Mouse (Mus musculus): ENCODE measurements at regions not wholly inside any gene's neighbourhood (a gene's known extent, or its start where the extent isn't known, plus 50 kb on each side); places are given as distances from the start of the nearest gene placed in this dataset.

DNA sequence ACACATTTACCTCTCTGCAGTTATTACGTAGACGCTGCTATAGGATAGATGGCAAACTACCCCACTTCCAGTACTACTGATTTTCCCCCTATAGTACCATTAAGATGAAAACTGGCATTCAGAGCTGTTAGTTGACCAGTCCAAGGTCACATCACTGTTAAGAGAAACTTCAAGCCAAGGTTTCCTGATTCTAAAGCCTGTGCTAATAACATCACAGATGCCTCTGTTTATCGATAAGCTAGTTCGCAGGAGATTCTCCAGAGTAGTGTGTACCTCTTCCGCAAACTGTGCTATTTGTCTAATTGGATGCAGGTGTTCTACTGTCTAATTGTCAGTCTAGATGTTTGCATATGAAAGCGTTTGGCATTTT, 186.9 kb upstream of the Gm11146 start:
- 80% methylated on average over 6 of the region's 6 CpGs for WGBS (ENCODE audit: insufficient replicate concordance)

DNA sequence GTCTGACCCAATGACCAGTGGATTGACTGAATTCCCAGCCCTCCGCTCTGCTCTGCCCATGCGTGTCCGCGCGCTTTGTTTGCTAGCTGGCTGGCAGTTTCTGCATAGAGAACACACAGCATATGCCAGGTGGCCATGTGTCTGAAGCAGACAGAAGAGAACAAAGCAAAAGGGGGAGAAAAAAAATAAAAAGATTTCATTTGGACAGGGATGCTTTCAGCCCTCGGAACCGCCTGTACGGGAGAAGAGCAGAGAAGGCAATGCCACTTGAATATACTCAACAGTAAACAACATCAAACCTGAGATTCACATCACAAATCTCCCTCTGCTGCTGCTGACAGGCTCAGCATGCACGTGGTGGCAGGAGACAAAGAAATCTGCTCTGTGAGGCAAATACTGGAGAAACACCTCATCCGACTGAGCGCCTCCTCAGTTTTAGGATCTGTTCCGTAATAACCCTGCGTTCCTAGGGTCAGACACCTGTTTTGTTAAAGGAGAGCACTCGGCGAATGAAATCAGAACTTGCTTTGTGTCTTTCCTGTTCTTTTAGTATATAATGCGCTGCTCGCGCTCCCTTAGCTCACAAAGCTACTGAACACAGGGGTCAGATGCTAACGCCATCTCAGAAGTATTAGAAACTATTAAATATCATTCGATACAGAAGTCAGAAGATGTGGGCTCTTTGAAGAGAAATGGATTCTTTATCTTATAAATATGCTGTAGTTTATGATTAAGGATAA, 186.3 kb upstream of the Gm11146 start:
- H3K9me3 ChIP-seq (ENCODE audit: control insufficient read depth, low read length), result no peaks in the 10 kb centered on the region
- ATAC-seq (ENCODE audit: insufficient read depth), result no peak
- H3K4me3 ChIP-seq (ENCODE audit: insufficient read depth in 1 of 2, low read depth in 2 of 2, low read length in 2 of 2), result no peak overlapping the region
- 77% methylated on average over 20 of the region's 20 CpGs for WGBS (ENCODE audit: insufficient replicate concordance)
- H3K36me3 ChIP-seq (replicated peaks; ENCODE audit: control insufficient read depth, insufficient read depth, low read depth), result no peaks in the 10 kb centered on the region
- H3K9ac ChIP-seq (replicated peaks), result no peak overlapping the region
- no peaks in the 10 kb centered on the region for H3K4me1 ChIP-seq (replicated peaks; ENCODE audit: control insufficient read depth in 2 of 2, insufficient read depth in 2 of 2, low read length in 1 of 2)
- no peak overlapping the region for H3K27ac ChIP-seq
- H3K27me3 ChIP-seq (ENCODE audit: control insufficient read depth, insufficient read depth, low read length), result no peaks in the 10 kb centered on the region
- no peak for DNase-seq (ENCODE audit: low read depth in 3 of 3, low spot score in 3 of 3)
- TF ChIP-seq CTCF (IDR thresholded peaks at IDR 0.05; ENCODE audit: low read depth) (no peak), EP300 (IDR thresholded peaks at IDR 0.05; ENCODE audit: low read depth) (no peak)
- no peak overlapping the region for H3K4me2 ChIP-seq (ENCODE audit: low read depth)

More for the DNA sequence above, 186.9 kb upstream of the Gm11146 start:
- H3K4me3 ChIP-seq (ENCODE audit: insufficient read depth in 1 of 2, low read depth in 2 of 2, low read length in 2 of 2), result no peak overlapping the region
- no peaks in the 10 kb centered on the region for H3K27me3 ChIP-seq (ENCODE audit: control insufficient read depth, insufficient read depth, low read length)
- DNase-seq (ENCODE audit: low read depth in 3 of 3, low spot score in 3 of 3) (no peak), ATAC-seq (ENCODE audit: insufficient read depth) (no peak)
- H3K27ac ChIP-seq, result no peak overlapping the region
- H3K4me2 ChIP-seq (ENCODE audit: low read depth), result no peak overlapping the region
- no peaks in the 10 kb centered on the region for H3K36me3 ChIP-seq (replicated peaks; ENCODE audit: control insufficient read depth, insufficient read depth, low read depth)
- no peaks in the 10 kb centered on the region for H3K4me1 ChIP-seq (replicated peaks; ENCODE audit: control insufficient read depth in 2 of 2, insufficient read depth in 2 of 2, low read length in 1 of 2)
- TF ChIP-seq CTCF (IDR thresholded peaks at IDR 0.05; ENCODE audit: low read depth) (no peak), EP300 (IDR thresholded peaks at IDR 0.05; ENCODE audit: low read depth) (no peak)
- no peak overlapping the region for H3K9ac ChIP-seq (replicated peaks)
- H3K9me3 ChIP-seq (ENCODE audit: control insufficient read depth, low read length), result no peaks in the 10 kb centered on the region

- TF ChIP-seq EP300 (IDR thresholded peaks at IDR 0.05; ENCODE audit: low read depth) (no peak), CTCF (IDR thresholded peaks at IDR 0.05; ENCODE audit: low read depth) (no peak)
- ATAC-seq (ENCODE audit: insufficient read depth), result no peak
- DNase-seq (ENCODE audit: low read depth in 3 of 3, low spot score in 3 of 3), result no peak
Observed at GRCm38 (mm10) chr16:77787025-77787424, 185.1 kb upstream of the Gm11146 start.

DNA sequence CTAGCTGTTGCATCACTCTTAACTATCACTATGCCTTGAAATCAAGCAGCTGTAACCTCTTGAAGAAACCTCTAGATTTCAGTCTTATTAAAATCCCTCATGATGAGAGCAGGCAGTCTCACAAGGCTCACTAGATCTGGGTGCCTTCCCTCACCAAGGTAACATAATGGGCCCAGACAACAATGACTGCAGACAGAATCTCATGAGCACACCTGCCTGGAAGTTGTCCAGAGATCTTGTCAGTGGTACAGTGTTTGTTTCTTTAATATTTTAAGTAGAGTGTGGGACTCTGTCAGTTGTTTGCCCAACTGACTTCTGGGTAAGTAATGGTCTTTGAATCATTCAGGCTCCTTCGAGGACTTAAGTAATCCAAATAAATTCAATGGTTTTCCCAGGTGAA, 177.1 kb upstream of the Gm11146 start:
- H3K9ac ChIP-seq (replicated peaks), result no peak overlapping the region
- H3K27me3 ChIP-seq (ENCODE audit: control insufficient read depth, insufficient read depth, low read length), result no peaks in the 10 kb centered on the region
- no peaks in the 10 kb centered on the region for H3K36me3 ChIP-seq (replicated peaks; ENCODE audit: control insufficient read depth, insufficient read depth, low read depth)
- 43% methylated on average over 1 of the region's 1 CpGs for WGBS (ENCODE audit: insufficient replicate concordance)
- H3K27ac ChIP-seq, result no peak overlapping the region
- TF ChIP-seq CTCF (IDR thresholded peaks at IDR 0.05; ENCODE audit: low read depth) (no peak), EP300 (IDR thresholded peaks at IDR 0.05; ENCODE audit: low read depth) (no peak)
- H3K9me3 ChIP-seq (ENCODE audit: control insufficient read depth, low read length), result no peaks in the 10 kb centered on the region
- DNase-seq (ENCODE audit: low read depth in 3 of 3, low spot score in 3 of 3) (no peak), ATAC-seq (ENCODE audit: insufficient read depth) (no peak)
- no peaks in the 10 kb centered on the region for H3K4me1 ChIP-seq (replicated peaks; ENCODE audit: control insufficient read depth in 2 of 2, insufficient read depth in 2 of 2, low read length in 1 of 2)
- H3K4me3 ChIP-seq (ENCODE audit: insufficient read depth in 1 of 2, low read depth in 2 of 2, low read length in 2 of 2), result no peak overlapping the region
- no peak overlapping the region for H3K4me2 ChIP-seq (ENCODE audit: low read depth)

More at GRCm38 (mm10) chr16:77787025-77787424, 185.1 kb upstream of the Gm11146 start:
- Histone ChIP-seq H3K4me1 (replicated peaks; ENCODE audit: control insufficient read depth in 2 of 2, insufficient read depth in 2 of 2, low read length in 1 of 2) (no peaks in the 10 kb centered on the region), H3K9me3 (ENCODE audit: control insufficient read depth, low read length) (no peaks in the 10 kb centered on the region), H3K9ac (replicated peaks) (no peak overlapping the region), H3K4me2 (ENCODE audit: low read depth) (no peak overlapping the region), H3K27me3 (ENCODE audit: control insufficient read depth, insufficient read depth, low read length) (no peaks in the 10 kb centered on the region), H3K27ac (no peak overlapping the region), H3K4me3 (ENCODE audit: insufficient read depth in 1 of 2, low read depth in 2 of 2, low read length in 2 of 2) (no peak overlapping the region), H3K36me3 (replicated peaks; ENCODE audit: control insufficient read depth, insufficient read depth, low read depth) (no peaks in the 10 kb centered on the region)
- WGBS (ENCODE audit: insufficient replicate concordance), result 69% methylated on average over 5 of the region's 5 CpGs

DNA sequence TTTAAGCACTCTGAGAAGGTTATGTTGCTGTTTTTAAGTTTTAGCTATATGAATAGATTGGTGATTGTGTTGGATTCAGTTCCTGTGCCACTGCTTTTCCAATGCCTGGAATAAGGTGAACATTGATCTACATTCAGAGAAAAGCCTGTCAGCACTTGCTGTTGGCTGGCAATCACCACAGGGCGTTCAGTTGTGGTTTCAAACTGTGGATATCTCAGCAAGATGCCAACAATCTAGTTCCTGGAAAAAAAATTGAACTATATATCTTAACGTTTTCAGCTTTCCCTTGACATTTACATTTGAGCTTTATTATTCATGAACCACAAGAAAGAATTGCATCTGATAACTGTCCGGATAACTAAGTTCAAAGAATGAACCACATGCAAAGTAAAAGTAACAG, 170.2 kb upstream of the Gm11146 start:
- Histone ChIP-seq H3K4me3 (ENCODE audit: insufficient read depth in 1 of 2, low read depth in 2 of 2, low read length in 2 of 2) (no peak overlapping the region), H3K4me2 (ENCODE audit: low read depth) (no peak overlapping the region), H3K4me1 (replicated peaks; ENCODE audit: control insufficient read depth in 2 of 2, insufficient read depth in 2 of 2, low read length in 1 of 2) (no peaks in the 10 kb centered on the region), H3K9me3 (ENCODE audit: control insufficient read depth, low read length) (no peaks in the 10 kb centered on the region), H3K9ac (replicated peaks) (no peak overlapping the region), H3K36me3 (replicated peaks; ENCODE audit: control insufficient read depth, insufficient read depth, low read depth) (no peaks in the 10 kb centered on the region), H3K27me3 (ENCODE audit: control insufficient read depth, insufficient read depth, low read length) (no peaks in the 10 kb centered on the region), H3K27ac (no peak overlapping the region)
- WGBS (ENCODE audit: insufficient replicate concordance), result 39% methylated on average over 3 of the region's 3 CpGs
- TF ChIP-seq EP300 (IDR thresholded peaks at IDR 0.05; ENCODE audit: low read depth) (no peak), CTCF (IDR thresholded peaks at IDR 0.05; ENCODE audit: low read depth) (no peak)
- DNase-seq (ENCODE audit: low read depth in 3 of 3, low spot score in 3 of 3) (no peak), ATAC-seq (ENCODE audit: insufficient read depth) (no peak)

Measured in liver, embryonic 14.5 days (tissue).